ENCODE assay signal across 21 mouse cellular contexts in the genomic region with DNA sequence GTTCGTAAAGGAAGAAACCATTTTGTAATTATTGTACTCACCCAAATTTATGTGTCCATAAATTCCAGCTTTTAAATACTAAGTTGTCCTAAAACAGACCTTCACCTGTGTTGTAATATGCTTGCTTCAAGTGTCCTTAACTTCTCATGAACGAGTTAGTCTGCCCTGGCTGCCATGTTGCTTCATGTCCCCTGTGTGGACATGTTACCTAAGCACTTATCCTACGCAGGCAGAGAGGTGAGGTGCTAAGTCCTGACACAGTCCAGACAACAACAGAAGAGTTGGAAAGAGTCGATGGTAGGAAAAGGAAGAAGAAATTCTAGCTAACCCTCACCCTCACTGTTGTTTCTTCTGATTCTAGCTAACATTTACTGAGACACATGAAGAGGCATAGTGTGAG. TPM values are rescaled to one million over a fixed set of nuclear protein-coding genes. Genes with fewer than 3 reads are reported as not detected.
DNase-seq lines count a peak whose midpoint lies in the region; ATAC-seq and TF ChIP-seq lines count a peak whose summit lies in the region.
"Had no signal": no experiment of that assay in that cellular context is flagged by ENCODE, and none has a peak within 500 bp of the region (broad histone marks: within the 10 kb centered on the region; RNA-seq: fewer than 3 reads in every experiment).

No protein-coding gene starts in this region.

- peak overlapping the region; percentile 24; the same call in 1 of the 2 replicates for H3K27ac ChIP-seq in layer of hippocampus, adult 2 months
- H3K27ac ChIP-seq: embryonic facial prominence, embryonic 13.5 days; embryonic facial prominence, embryonic 15.5 days; forebrain, embryonic 13.5 days; forebrain, embryonic 15.5 days had no signal

- H3K4me3 ChIP-seq in layer of hippocampus, adult 2 months: no peak overlapping the region
- H3K4me3 ChIP-seq: embryonic facial prominence, embryonic 13.5 days; embryonic facial prominence, embryonic 15.5 days; erythroblast, embryonic 14.5 days; forebrain, embryonic 13.5 days; forebrain, embryonic 15.5 days had no signal

- TF ChIP-seq CTCF in layer of hippocampus, adult 2 months (conservative IDR thresholded peaks at IDR 0.05): no peak

- no peak for DNase-seq in layer of hippocampus, adult 2 months (ENCODE audit: low spot score in 2 of 2)
- DNase-seq in layer of hippocampus, adult 9-11 months: no peak
- peak; percentile 86 for DNase-seq in fat pad, adult 2 months (ENCODE audit: extremely low read depth, low read depth, low spot score)
- no peak for DNase-seq in thymus, postnatal 25 days
- no peak for DNase-seq in right cerebral cortex, postnatal 25 days
- DNase-seq: adrenal gland, adult 2 months; adrenal gland, postnatal 10 days; adrenal gland, postnatal 25 days; cerebellum, adult 11 months; cerebellum, adult 18-20 months; cerebellum, adult 8-10 months; cerebellum, adult 9-11 months; cerebellum, postnatal 14 days; cerebellum, postnatal 36 days; embryo, embryonic 11 days had no signal

- ATAC-seq in megakaryocyte, adult 5-6 weeks (ENCODE audit: poor library complexity, severe bottlenecking): peak; percentile 69
- ATAC-seq: forebrain, embryonic 13.5 days; forebrain, embryonic 15.5 days had no signal

RNA-seq across cellular contexts. Expression of a gene that starts 43.4 kb away (rescaled TPM):
- total RNA-seq in layer of hippocampus, adult 2 months (2021): 100 to 1,000 TPM; 207 to 209 TPM
- total RNA-seq in megakaryocyte, adult 5-6 weeks (2015): 9.8 and 11.6 TPM in 2 replicates
- 2.5 and 3.0 TPM in 2 replicates for total RNA-seq in megakaryocyte, adult 5-6 weeks (2017)

Comparison
In these comparisons a context has a peak if more than half of its experiments do, and no peak if none do; other contexts are left out.
1. RNA of a gene that starts 43.4 kb away (total RNA-seq): 207 to 209 TPM in layer of hippocampus, adult 2 months; 2.5 to 11.6 TPM in megakaryocyte, adult 5-6 weeks; every median in the first group is over 10 times any median in the second.